Mouse (Mus musculus) lung, postnatal 4 days (tissue): ENCODE measurements around the gene Slc13a3.

Experiments
- DNase-seq, 2 experiments: peaks; one replicate each; pipeline ENCODE4 v3.0.0; 2021

Gene Slc13a3

DNA sequence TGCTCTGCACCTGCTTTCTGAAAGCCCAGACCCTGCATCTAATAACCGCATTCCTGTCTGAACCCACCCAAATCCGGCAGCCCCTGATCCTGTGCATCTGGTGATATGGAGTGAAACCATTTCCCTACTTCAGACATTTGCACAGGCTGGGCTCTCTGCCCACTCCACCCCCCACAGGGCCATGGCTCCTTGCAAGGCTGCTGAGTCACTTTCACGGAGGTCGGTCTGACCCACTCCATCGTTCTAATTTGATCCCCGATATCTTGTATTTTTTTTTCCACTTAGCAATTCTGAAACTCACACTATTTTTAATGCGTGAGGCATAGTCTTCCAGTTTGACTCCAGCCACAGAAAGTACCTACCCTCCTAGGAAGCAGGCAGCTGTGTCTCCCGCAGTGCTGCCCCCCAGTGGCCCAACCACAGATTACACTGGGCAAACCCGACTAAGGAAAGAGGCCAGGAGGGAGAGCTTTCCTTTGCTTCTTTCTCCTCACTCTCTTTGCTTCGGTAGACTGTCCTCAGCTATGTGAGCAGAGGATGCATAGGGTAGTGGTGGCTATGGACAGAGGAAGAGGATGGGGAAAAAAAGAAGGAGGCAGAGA lies 65.2 kb downstream of the Slc13a3 start:
- DNase-seq: peak; percentile 38 to 77

GRCm38 (mm10) chr2:165405351-165405750 lies 67.7 kb downstream of the Slc13a3 start:
- peak; percentile 43 to 49 for DNase-seq

DNA sequence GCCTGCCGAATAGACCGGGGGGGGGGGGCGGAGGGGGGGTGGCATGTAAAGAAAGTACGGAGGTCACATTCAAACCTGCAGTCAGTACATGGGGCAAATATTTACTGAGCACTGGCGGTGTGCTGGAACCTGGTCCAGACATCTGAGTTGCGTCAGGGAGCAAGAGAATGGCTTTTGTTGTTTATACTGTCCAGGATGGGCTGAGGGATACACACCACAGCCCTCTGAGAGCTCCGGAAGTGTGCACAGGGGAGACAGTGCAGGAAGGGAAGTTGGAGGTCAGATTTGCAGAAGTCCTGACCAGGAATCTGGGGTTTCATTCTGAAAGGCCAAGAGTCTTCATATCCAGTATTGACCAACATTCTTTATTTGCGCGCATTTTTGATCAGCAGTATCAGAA lies 68.1 kb downstream of the Slc13a3 start:
- DNase-seq: peak; percentile 40 to 57

DNA sequence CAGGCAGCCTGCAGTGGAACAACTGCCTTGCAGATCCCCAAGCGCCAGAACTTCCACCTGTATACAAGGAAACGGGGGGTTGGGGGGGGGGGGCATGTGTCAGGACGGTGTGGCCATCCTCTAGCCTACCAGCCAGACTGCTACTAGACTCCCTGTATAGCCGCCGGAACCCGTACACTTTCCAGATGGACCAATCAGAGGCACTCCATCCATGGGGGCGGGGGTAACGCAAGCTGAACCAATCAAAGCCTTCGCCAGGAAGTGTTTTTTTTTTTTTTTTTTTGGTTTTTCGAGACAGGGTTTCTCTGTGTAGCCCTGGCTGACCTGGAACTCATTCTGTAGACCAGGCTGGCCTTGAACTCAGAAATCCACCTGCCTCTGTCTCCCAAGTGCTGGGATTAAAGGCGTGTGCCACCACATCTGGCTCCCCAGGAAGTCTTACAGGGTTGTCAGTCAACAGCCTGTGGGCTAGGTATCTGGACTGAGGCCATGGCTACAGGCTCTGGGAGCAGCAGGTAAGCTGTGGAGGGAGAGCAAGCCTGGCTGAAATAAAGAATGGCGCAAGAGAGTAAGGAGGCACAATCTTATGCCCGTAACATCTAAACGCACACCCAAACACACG lies 74.8 kb downstream of the Slc13a3 start:
- DNase-seq: no peak

DNA sequence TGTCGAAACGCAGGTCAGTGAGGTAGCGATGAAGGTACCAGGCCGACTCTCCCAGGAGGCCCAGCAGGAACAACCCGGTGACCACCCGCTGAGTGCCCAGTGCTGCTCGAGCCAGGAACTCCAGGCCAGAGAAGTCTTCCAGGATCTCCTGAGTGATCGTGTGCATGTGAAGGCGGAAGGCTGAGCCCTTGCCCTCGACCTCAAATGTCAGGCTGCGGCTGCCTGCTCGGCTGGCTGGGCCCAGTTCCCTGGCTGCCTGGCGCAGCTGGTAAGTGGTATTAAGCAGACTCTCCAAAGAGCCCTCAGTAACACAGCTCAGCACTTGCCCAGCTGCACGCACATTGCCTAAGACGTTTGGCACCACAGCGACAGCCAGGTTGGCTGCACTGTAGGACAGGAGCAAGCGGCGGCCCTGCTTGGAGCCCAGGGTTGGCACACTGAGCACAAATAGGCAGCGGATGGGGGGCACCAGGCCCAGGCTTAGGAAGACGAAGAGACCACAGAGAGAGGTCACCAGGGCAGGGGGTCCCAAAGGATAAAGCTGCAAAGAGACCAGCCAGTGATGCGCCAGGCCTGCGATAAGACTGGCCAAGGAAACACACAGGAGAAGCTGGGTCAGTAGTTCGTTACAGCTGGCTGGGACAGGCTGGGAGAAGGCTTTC lies 75.4 kb downstream of the Slc13a3 start:
- DNase-seq: peak; percentile 14 to 51

GRCm38 (mm10) chr2:165396831-165397501 lies 76.1 kb downstream of the Slc13a3 start:
- DNase-seq: peak in 1 of 2 experiments; percentile 38

GRCm38 (mm10) chr2:165392156-165392555 lies 80.9 kb downstream of the Slc13a3 start:
- no peak for DNase-seq

- DNase-seq: peak; percentile 50 to 54
These were observed 81.5 kb downstream of the Slc13a3 start for GRCm38 (mm10) chr2:165391561-165391960.

DNA sequence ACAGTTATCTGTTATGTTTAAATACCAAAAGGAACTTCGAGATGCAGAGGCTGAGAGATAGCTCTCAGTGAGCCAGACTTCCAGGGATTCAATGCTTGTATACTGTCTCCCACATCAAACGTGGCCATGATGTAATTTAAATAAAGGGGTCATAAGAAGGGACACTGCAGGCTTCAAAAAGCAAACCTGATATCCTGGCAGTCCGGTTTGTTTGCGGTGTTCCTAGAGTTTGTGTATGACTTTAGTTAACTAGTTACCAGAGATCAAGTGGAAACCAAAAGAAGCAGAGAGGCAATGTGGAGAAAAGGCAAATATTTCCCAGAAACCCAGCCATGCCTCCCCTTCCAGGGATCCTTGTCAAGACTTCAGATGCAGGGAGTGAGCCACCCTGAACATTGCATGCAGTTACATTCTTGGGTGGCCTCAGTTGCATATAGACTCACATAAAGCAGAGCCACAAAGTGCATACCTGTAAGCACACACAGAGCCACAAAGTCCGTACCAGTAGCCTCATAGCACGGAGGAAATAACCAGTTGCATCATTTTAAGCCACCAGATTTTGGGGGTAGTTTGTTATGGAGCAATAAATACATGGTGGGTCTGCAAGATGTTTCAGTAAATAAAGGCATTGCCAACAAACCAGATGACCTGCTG lies 83.6 kb downstream of the Slc13a3 start:
- DNase-seq: no peak

DNA sequence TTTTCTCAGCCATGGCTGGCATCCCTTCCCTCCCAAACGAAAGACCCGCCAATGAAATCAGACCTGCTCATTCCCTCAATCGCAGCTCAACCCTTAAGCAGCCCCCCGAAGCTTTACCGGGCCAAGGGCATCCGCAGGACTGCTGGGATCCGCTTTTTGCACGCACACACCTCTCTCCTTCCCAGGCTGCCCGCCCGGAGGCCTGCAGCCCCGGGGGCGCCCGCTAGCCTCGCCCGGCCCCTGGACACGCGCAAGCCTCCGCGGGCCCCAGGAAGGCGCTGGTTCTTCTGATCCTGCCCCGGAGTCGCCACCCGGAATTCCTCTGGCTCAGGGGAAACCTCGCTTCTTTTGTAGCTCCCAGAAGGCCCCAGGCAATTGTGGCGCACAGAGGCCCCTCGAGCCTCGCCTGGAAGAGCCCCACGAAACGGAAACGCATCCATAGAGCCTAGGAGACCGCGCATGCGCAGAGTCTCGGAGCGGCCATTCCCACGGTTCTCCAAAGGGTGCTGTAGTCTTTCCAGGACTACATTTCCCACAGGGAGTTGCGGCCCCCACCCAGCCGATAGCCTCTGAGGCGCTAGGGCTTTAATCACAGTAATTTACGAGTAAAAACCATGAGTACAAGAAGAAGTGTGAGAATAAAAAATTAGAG lies 85.1 kb downstream of the Slc13a3 start, which contains the start of gene Zfp334:
Gene Zfp334 (minus strand): TSS at position 416 of the 652 bp plus-strand sequence.
- DNase-seq: peak; percentile 95 to 96

DNA sequence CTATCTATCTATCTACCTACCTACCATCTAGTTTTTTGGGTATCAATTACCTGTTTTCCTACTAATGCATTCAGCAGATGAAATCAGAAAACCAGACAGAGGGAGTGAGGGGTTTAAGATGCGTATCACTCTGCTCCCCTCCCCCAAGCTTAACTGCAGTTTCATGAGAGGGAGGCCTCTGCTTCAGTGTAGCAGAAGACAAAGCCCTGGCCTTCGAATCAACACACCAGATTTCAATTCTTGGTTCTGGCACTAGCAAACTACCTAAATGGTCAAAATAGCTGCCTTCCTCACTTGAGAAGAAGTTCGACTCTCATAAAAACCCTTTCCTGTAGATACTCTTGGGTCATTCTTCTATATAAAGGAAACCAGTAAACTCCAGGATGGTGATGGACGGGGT lies 85.7 kb downstream of the Slc13a3 start:
- DNase-seq: no peak

GRCm38 (mm10) chr2:165380050-165380449 lies 93.0 kb downstream of the Slc13a3 start:
- DNase-seq: no peak

DNA sequence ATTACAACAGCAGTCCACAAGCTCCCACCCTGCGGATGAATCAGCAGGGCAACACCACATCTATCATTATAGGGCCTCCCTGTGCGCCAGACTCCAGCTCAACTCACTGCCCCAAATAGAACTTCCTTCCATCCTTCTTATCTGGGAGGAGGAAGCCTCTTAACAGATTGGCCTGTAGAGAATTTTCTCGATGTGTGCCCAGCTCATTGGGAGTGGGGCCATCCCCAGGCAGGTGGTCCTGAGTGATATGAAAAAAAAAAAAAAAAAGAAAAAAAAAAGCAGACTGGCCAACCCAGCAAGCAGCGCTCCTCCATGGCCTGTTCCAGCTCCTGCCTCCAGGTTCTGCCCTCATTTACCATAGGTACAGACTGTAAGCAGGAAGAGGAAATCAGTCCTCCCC lies 97.0 kb downstream of the Slc13a3 start:
- no peak for DNase-seq

GRCm38 (mm10) chr2:165375478-165375877 lies 97.6 kb downstream of the Slc13a3 start:
- no peak for DNase-seq

DNA sequence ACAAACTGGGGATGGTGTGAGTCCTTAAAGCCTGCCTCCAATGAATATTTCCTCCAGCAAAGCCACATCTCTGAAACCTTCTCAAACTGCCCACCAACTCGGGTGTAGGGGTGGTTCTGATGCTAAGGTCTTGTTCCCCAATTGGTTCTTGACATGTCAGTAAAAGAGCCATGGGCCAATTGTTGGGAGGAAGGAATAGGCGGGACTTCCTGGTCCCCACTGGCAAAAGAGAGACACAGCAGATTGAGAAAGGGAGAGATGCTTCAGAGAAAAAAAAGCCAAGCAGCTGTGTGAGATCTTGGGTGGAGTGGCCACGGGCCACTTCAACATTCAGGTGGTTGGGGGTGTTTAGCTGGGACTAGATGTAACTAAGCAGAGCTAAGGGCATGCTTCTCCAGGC lies 102.0 kb downstream of the Slc13a3 start:
- no peak for DNase-seq

GRCm38 (mm10) chr2:165370348-165370747 lies 102.7 kb downstream of the Slc13a3 start:
- DNase-seq: no peak

DNA sequence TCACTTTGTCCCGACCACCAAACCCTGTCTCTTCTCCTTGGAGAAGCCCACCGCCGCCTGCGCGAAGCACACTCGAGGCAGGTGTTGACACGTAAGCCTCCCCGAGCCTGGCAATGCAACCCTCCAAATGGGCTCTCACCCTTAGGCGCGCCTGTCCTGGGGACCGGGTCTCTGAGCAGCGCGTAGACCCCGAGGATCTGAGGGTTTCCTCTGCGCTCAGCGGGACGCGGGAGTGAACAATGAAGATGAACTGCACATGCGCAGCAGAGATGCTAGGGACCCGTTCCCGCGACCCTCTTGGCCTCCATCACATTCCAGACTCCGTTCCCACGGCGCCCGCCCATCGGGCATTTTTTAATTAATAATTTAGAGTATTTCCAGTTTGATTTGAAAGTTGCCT lies 104.5 kb downstream of the Slc13a3 start, which contains the start of gene Zfp663:
Gene Zfp663 (minus strand): TSS at position 234 of the 400 bp plus-strand sequence.
- DNase-seq: no peak

DNA sequence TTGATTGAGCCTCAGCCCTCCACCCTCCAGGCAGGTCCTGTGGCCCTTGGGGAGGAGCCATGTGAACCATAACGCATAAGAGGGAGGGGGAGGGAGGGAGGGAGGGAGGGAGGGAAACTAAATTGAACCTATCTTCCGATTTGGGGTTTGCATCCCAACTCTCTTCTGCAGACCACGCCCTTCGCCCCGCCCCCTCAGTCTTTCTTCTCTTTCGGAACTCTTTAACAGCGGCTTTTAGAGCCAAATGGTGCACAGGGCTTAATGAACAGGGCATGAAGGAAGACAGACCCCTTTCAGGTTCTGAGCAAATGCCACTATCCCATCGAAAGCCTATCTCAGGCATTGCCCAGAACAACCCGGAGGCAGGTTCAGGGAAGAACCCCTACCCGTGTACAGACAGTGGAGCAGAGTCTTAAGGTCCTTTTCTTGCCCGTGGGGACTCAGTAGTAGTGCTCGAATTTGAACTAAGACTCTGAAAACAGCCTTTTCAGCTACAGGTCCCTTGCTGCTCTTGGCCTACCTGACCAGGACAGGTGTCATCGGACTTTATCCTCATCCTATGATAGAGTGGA lies 105.1 kb downstream of the Slc13a3 start:
- peak in 1 of 2 experiments; percentile 21 for DNase-seq

GRCm38 (mm10) chr2:165367047-165367520 lies 105.9 kb downstream of the Slc13a3 start:
- peak; percentile 78 to 84 for DNase-seq

GRCm38 (mm10) chr2:165364334-165365091 lies 108.5 kb downstream of the Slc13a3 start:
- DNase-seq: peak; percentile 62 to 68

- DNase-seq: no peak
These were observed 109.7 kb downstream of the Slc13a3 start for GRCm38 (mm10) chr2:165363282-165363681.
